Mouse (Mus musculus) kidney, embryonic 16.5 days (tissue): ENCODE data around the gene Top1. TPM values are rescaled to one million over a fixed set of nuclear protein-coding genes. Genes with fewer than 3 reads are reported as not detected.
"Not testable (repeated sequence)": the region's sequence is repeated elsewhere in the genome, so short reads cannot be mapped to it uniquely, and the experiment has no call there.

ENCODE experiments used
- ATAC-seq: fragments of 200-750 bp; cut with Nextera tagmentation; 2 replicates; pipeline ENCODE4 v1.8.0; 2017; ENCODE audit warnings: moderate TSS enrichment; ENCODE audit not compliant: low FRiP score, low TSS enrichment
- H3K27ac ChIP-seq: fragments of 300-500 bp; sonication (generic); 2 replicates; pipeline ENCODE4 v1.5.1; 2014; ENCODE audit warnings: low read length
- H3K27me3 ChIP-seq: fragments of 300-500 bp; sonication (generic); 2 replicates; pipeline ENCODE4 v1.6.1; 2014; ENCODE audit warnings: low read length, control low read depth, mixed read lengths; ENCODE audit not compliant: insufficient read depth
- H3K36me3 ChIP-seq: fragments of 300-500 bp; sonication (generic); 2 replicates; pipeline ENCODE4 v1.6.1; 2014; ENCODE audit warnings: low read length, control low read depth, mixed read lengths; ENCODE audit not compliant: insufficient read depth
- H3K4me1 ChIP-seq: fragments of 300-500 bp; sonication (generic); 2 replicates; pipeline ENCODE4 v1.6.1; 2014; ENCODE audit warnings: low read length, control low read depth, mixed read lengths; ENCODE audit not compliant: insufficient read depth
- H3K4me2 ChIP-seq: fragments of 300-500 bp; sonication (generic); replicated peaks from 2 replicates; pipeline ENCODE4 v1.6.1; 2014; ENCODE audit warnings: low read depth, low read length
- H3K4me3 ChIP-seq: fragments of 300-500 bp; sonication (generic); 2 replicates; pipeline ENCODE4 v1.5.1; 2014; ENCODE audit warnings: mild to moderate bottlenecking, low read length
- H3K9ac ChIP-seq: fragments of 300-500 bp; sonication (generic); replicated peaks from 2 replicates; pipeline ENCODE4 v1.6.1; 2014; ENCODE audit warnings: low read length
- H3K9me3 ChIP-seq: fragments of 300-500 bp; sonication (generic); 2 replicates; pipeline ENCODE4 v1.6.1; 2016; ENCODE audit warnings: low read length, control low read depth
- WGBS: fragments of 180-500 bp; shearing (Covaris S2); extraction: QIAGEN DNeasy Blood & Tissue Kit; methylation state at CpG from one replicate; pipeline ENCODE4 v1.1.7; 2014; 5-methylcytosine and 5-hydroxymethylcytosine counted together
- polyA plus RNA-seq: library from polyadenylated mRNA; unstranded; fragments of >200 nt; fragmentation: Nextera tagmentation; extraction: Ambion mirVana; gene quantifications from 2 replicates; pipeline ENCODE4 v1.2.1, GENCODE M21; 2015

The Top1 gene
- polyA plus RNA-seq, 1 experiment from 2014 or later: 67.7 TPM

- Histone ChIP-seq H3K9me3 (no peaks in the 10 kb centered on the region), H3K4me1 (peaks cover 15% of the 10 kb centered on the region), H3K9ac (no peak overlapping the region), H3K27ac (no peak overlapping the region), H3K4me3 (no peak overlapping the region), H3K4me2 (no peak overlapping the region), H3K27me3 (no peaks in the 10 kb centered on the region), H3K36me3 (peaks cover 13% of the 10 kb centered on the region; the same call in 1 of the 2 replicates)
- no peak for ATAC-seq
- WGBS: 96% methylated on average over 2 of the region's 2 CpGs
Observed at GRCm38 (mm10) chr2:160653218-160653617, 7.5 kb downstream of the Top1 start.

- Histone ChIP-seq H3K4me3 (no peak overlapping the region), H3K4me2 (no peak overlapping the region), H3K27me3 (no peaks in the 10 kb centered on the region), H3K9ac (no peak overlapping the region), H3K36me3 (peaks cover 19% of the 10 kb centered on the region; the same call in 1 of the 2 replicates), H3K27ac (no peak overlapping the region), H3K4me1 (0 out of 2 replicates have a peak, but pooled peaks cover 3% of the 10 kb centered on the region), H3K9me3 (no peaks in the 10 kb centered on the region)
- WGBS: 97% methylated on average over 1 of the region's 1 CpGs
- no peak for ATAC-seq
Observed at GRCm38 (mm10) chr2:160655561-160655960, 9.9 kb downstream of the Top1 start.

- ATAC-seq: no peak
- Histone ChIP-seq H3K9ac (no peak overlapping the region), H3K36me3 (peaks cover 19% of the 10 kb centered on the region; the same call in 1 of the 2 replicates), H3K4me3 (no peak overlapping the region), H3K27ac (no peak overlapping the region), H3K27me3 (no peaks in the 10 kb centered on the region), H3K9me3 (no peaks in the 10 kb centered on the region), H3K4me1 (0 out of 2 replicates have a peak, but pooled peaks cover under 1% of the 10 kb centered on the region), H3K4me2 (no peak overlapping the region)
- WGBS: 81% methylated on average over 1 of the region's 1 CpGs
Observed at GRCm38 (mm10) chr2:160656234-160656633, 10.5 kb downstream of the Top1 start.

GRCm38 (mm10) chr2:160657801-160658442 lies 12.2 kb downstream of the Top1 start:
- H3K36me3 ChIP-seq: peaks cover 20% of the 10 kb centered on the region; the same call in 1 of the 2 replicates
- no peak overlapping the region for H3K9ac ChIP-seq
- H3K27ac ChIP-seq: no peak overlapping the region
- H3K4me2 ChIP-seq: no peak overlapping the region
- ATAC-seq: no peak
- 93% methylated on average over 11 of the region's 13 CpGs for WGBS
- H3K4me3 ChIP-seq: no peak overlapping the region
- H3K9me3 ChIP-seq: no peaks in the 10 kb centered on the region
- H3K27me3 ChIP-seq: no peaks in the 10 kb centered on the region
- H3K4me1 ChIP-seq: no peaks in the 10 kb centered on the region

- no peak overlapping the region for H3K4me3 ChIP-seq
- H3K27me3 ChIP-seq: no peaks in the 10 kb centered on the region
- H3K9ac ChIP-seq: no peak overlapping the region
- H3K4me1 ChIP-seq: no peaks in the 10 kb centered on the region
- H3K36me3 ChIP-seq: peaks cover 20% of the 10 kb centered on the region; the same call in 1 of the 2 replicates
- no peak for ATAC-seq
- no peak overlapping the region for H3K27ac ChIP-seq
- H3K4me2 ChIP-seq: no peak overlapping the region
- H3K9me3 ChIP-seq: no peaks in the 10 kb centered on the region
Observed at GRCm38 (mm10) chr2:160658811-160659210, 13.1 kb downstream of the Top1 start.

- H3K9ac ChIP-seq: no peak overlapping the region
- no peaks in the 10 kb centered on the region for H3K9me3 ChIP-seq
- no peak overlapping the region for H3K4me3 ChIP-seq
- no peak overlapping the region for H3K27ac ChIP-seq
- H3K4me1 ChIP-seq: no peaks in the 10 kb centered on the region
- 0 out of 2 replicates have a peak, but pooled peaks cover 4% of the 10 kb centered on the region for H3K36me3 ChIP-seq
- H3K4me2 ChIP-seq: no peak overlapping the region
- no peak for ATAC-seq
- H3K27me3 ChIP-seq: no peaks in the 10 kb centered on the region
Observed at GRCm38 (mm10) chr2:160664421-160664820, 18.7 kb downstream of the Top1 start.

GRCm38 (mm10) chr2:160664986-160665385 lies 19.3 kb downstream of the Top1 start:
- not testable (repeated sequence) for H3K9ac ChIP-seq, H3K4me1 ChIP-seq, ATAC-seq, H3K9me3 ChIP-seq, H3K27ac ChIP-seq, H3K4me2 ChIP-seq, H3K27me3 ChIP-seq, H3K36me3 ChIP-seq, H3K4me3 ChIP-seq
- WGBS: 93% methylated on average over 2 of the region's 2 CpGs

GRCm38 (mm10) chr2:160667259-160667658 lies 21.6 kb downstream of the Top1 start:
- Histone ChIP-seq H3K27me3 (no peaks in the 10 kb centered on the region), H3K4me3 (no peak overlapping the region), H3K27ac (no peak overlapping the region), H3K4me2 (no peak overlapping the region), H3K4me1 (no peaks in the 10 kb centered on the region), H3K36me3 (peaks cover 12% of the 10 kb centered on the region), H3K9me3 (no peaks in the 10 kb centered on the region), H3K9ac (no peak overlapping the region)
- no peak for ATAC-seq
- 70% methylated on average over 4 of the region's 4 CpGs for WGBS

- Histone ChIP-seq H3K27ac (no peak overlapping the region), H3K27me3 (no peaks in the 10 kb centered on the region), H3K36me3 (peaks cover 44% of the 10 kb centered on the region), H3K9ac (no peak overlapping the region), H3K4me2 (no peak overlapping the region), H3K4me3 (no peak overlapping the region), H3K4me1 (no peaks in the 10 kb centered on the region), H3K9me3 (no peaks in the 10 kb centered on the region)
- no peak for ATAC-seq
- 69% methylated on average over 5 of the region's 5 CpGs for WGBS
Observed at GRCm38 (mm10) chr2:160700271-160700670, 54.6 kb downstream of the Top1 start.

- WGBS: 87% methylated on average over 3 of the region's 3 CpGs
- Histone ChIP-seq H3K4me1 (no peaks in the 10 kb centered on the region), H3K9me3 (no peaks in the 10 kb centered on the region), H3K9ac (no peak overlapping the region), H3K4me2 (no peak overlapping the region), H3K27me3 (no peaks in the 10 kb centered on the region), H3K27ac (no peak overlapping the region), H3K4me3 (no peak overlapping the region), H3K36me3 (peaks cover 50% of the 10 kb centered on the region)
- ATAC-seq: no peak
Observed at GRCm38 (mm10) chr2:160701603-160702002, 55.9 kb downstream of the Top1 start.
